Mouse (Mus musculus): ENCODE results near the gene Rnd2.
"Not testable (repeated sequence)": the region's sequence is repeated elsewhere in the genome, so short reads cannot be mapped to it uniquely, and the experiment has no call there.

Gene Rnd2

DNA sequence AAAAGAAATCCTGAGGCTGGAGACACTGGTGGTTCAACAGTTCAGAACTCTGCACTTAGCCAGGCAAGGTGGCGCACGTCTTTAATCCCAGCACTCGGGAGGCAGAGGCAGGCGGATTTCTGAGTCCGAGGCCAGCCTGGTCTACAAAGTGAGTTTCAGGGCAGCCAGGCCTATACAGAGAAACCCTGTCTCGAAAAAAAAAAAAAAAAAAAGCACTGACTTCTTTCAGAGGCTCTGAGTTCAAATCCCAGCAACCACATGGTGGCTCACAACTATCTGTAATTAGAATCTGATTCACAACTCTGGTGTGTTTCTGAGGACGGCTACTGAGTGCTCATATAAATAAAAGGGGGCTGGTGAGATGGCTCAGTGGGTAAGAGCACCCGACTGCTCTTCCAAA, 17.9 kb upstream of the Rnd2 start:
- DNase-seq (ENCODE audit: extremely low read depth, low read depth) = not testable (repeated sequence)

- DNase-seq (ENCODE audit: extremely low read depth, low read depth) = no peak
These were observed 17.0 kb upstream of the Rnd2 start for GRCm38 (mm10) chr11:101447786-101448185.

- peak; percentile 95 for DNase-seq (ENCODE audit: extremely low read depth, low read depth)
These were observed 16.5 kb upstream of the Rnd2 start, which contains the start of gene Ifi35 for GRCm38 (mm10) chr11:101448274-101448746. TSS of gene Ifi35 (plus strand) at chr11:101448407.

DNA sequence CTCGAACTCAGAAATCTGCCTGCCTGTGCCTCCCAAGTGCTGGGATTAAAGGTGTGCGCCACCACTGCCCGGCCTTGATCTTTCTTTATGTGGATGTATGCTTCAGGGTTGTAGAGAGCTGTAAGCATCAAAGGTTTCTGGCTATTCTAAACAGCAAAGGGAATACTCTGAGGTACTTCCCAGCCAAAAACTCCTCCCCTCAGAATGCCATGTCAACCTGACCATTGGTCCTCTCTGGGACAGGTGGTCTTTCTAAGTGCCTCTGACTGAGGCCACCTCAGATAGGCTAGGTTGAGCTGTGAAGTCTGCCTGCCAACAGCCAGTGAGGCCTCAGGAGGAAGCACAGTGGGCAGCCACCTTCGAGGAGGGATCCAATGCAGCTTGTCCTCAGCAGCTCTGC, 15.9 kb upstream of the Rnd2 start:
- no peak for DNase-seq (ENCODE audit: extremely low read depth, low read depth)

- DNase-seq (ENCODE audit: extremely low read depth, low read depth) = not testable (repeated sequence)
These were observed 15.2 kb upstream of the Rnd2 start for GRCm38 (mm10) chr11:101449596-101449995.

- DNase-seq (ENCODE audit: extremely low read depth, low read depth) = no peak
These were observed 14.4 kb upstream of the Rnd2 start for GRCm38 (mm10) chr11:101450394-101450793.

GRCm38 (mm10) chr11:101451536-101451935, 13.3 kb upstream of the Rnd2 start:
- no peak for DNase-seq (ENCODE audit: extremely low read depth, low read depth)

GRCm38 (mm10) chr11:101452093-101452774, 12.6 kb upstream of the Rnd2 start:
- no peak for DNase-seq (ENCODE audit: extremely low read depth, low read depth)

DNA sequence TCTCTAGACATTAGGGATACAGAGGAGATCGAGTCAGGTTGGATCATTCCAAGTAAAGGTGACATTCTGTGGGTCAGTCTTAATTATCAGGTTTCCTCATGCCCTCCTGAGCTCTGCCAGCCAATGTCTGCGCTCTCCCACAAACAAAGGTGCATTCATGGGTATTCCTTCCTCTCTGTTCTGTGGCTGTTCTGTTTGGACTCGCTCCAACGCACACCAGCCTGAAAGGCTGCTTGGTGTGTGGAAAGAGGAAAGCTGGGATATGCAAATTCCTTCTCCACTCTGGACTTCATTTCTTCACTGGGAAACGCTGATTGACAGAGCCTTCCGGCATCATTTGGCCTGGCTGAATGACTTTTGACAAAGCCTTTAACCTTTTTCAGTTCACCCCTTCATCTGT, 10.1 kb upstream of the Rnd2 start:
- DNase-seq (ENCODE audit: extremely low read depth, low read depth) = no peak

GRCm38 (mm10) chr11:101455627-101456026, 9.2 kb upstream of the Rnd2 start:
- no peak for DNase-seq (ENCODE audit: extremely low read depth, low read depth)

- no peak for DNase-seq (ENCODE audit: extremely low read depth, low read depth)
These were observed 7.2 kb upstream of the Rnd2 start for GRCm38 (mm10) chr11:101457631-101458030.

DNA sequence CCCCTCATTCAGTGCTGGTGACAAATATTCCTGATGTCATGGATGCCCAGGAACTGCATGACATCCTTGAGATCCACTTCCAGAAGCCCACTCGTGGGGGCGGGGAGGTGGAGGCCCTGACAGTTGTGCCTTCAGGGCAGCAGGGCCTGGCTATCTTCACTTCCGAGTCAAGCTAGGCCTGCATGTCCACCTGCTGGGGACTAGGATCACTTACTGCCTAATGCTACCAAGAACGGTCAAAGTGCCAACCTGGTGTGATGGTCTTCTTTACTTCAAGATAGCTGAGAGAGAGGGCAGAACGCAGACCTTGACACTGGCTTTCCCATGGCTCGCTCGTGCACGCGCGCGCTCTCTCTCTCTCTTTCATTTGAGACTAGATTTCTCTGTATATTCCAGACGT, 6.6 kb upstream of the Rnd2 start:
- DNase-seq (ENCODE audit: extremely low read depth, low read depth) = no peak

GRCm38 (mm10) chr11:101459716-101460115, 5.1 kb upstream of the Rnd2 start:
- DNase-seq (ENCODE audit: extremely low read depth, low read depth) = no peak

DNA sequence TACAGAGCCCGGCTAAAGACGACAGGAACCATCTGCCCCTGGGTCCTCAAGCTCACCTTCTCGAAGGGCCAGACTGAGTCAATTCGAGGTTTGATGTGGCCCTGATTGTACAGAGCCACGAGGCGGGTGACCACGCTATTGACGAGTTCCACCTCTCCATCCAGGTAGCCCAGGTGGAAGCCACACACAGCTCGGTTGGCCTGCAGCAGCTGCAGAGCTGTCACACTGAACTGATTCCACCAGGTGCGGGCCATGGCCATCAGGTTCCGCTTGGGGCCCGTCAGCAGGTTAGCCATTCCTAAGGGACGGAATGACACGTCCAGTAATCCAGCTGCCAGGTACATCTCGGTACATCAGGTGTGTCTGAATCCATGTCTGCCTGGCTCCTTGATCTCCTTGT, 4.5 kb upstream of the Rnd2 start:
- DNase-seq (ENCODE audit: extremely low read depth, low read depth) = no peak

DNA sequence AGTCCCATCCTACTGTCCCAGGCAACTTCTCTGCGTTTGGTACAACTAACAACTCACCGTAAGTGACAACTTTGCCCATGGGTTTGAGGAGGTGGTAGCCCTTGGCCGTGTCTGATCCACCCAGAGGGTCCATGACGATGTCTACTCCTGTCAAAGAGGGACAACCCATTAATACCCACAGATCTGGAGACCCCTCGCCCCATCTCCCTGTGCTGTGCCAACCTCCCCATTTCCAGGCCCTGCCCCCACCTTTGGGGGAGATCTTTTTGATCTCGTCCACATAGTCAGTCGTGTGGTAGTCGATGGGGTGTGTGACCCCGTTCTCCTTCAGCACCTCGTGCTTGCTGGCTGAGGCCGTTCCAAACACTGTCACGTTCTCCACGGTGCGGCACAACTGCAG, 2.7 kb upstream of the Rnd2 start:
- no peak for DNase-seq (ENCODE audit: extremely low read depth, low read depth)

DNA sequence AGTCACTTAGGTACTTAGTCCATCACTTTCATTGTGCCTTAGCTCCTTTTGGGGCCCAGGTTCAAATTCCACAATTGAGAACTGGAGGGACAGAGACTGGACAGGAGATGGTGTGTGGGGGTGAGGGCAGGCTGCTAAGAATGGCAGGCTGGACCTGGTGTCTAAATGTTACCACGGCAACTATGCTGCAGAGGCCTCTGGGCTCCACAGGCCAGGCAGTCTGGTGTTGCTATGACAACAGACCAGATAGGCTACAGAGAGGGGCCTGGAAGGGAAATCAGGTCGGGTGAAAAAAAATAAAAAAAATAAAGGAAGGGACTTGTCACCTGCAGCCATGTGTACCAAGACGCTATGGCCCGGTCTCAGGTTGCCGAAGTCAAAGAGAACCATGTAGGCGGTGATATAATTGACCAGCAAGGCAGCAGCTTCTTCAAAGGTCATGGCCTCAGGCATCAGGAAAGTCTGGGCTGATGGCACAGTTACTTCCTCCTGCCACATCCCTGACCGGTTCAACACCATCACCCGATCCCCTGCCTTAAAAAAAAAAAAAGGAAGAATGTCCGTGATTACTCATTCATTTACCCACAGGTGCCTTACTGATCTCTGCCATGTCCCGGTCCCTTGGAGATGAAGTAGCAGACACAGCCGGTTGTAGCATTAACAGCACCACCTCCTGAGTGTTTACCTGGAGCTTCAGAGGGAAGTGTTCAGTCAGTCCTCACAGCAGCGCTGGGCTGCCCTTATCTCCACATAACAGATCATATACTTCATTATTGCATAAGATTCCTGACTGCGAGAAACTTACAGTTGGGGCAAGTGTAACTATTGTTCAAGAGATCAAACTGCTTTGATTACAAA, 2.0 kb upstream of the Rnd2 start:
- no peak for DNase-seq (ENCODE audit: extremely low read depth, low read depth)

DNA sequence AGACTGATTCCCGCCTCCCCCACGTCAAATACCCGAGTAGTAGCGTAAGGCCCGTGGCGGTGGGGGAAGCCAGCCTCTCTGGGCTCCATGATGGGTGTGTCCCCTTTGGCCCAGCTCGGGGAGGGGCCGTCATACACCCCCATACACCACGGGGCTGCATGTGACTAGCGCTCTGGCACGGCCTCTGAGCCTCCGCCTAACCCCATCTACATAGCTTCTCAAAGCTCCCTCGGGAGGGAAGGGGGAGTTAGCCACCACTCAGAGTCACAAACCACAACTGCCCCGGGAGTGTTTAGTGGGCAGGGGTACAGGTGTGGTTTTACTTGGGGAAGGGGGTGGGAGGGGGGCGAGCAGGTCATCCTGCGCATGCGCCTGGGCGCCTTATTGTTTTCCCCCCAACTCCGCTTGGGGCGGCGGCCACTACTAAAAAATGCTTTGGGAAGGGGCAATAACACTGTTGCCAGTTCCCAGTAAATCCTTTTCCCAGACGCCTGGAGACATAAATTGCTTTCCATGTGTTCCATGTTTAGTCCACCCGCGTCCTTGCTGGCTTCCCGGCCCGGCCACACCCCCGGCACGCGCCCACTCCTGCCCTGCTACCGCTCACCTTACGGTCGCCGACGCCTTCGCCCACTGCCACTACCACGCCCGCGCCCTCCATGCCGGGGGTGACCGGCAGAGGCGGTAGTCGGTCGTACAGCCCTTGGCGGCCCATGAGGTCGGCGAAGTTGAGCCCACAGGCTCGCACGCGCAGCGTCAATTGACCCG, 486 bp downstream of the Rnd2 start:
- no peak for DNase-seq (ENCODE audit: extremely low read depth, low read depth)

GRCm38 (mm10) chr11:101465869-101466551, 1.2 kb downstream of the Rnd2 start, which contains the start of gene Vat1:
TSS of gene Vat1 (minus strand) at chr11:101466230.
- DNase-seq (ENCODE audit: extremely low read depth, low read depth) = no peak

GRCm38 (mm10) chr11:101466552-101466950, 1.8 kb downstream of the Rnd2 start:
- not testable (repeated sequence) for DNase-seq (ENCODE audit: extremely low read depth, low read depth)

DNA sequence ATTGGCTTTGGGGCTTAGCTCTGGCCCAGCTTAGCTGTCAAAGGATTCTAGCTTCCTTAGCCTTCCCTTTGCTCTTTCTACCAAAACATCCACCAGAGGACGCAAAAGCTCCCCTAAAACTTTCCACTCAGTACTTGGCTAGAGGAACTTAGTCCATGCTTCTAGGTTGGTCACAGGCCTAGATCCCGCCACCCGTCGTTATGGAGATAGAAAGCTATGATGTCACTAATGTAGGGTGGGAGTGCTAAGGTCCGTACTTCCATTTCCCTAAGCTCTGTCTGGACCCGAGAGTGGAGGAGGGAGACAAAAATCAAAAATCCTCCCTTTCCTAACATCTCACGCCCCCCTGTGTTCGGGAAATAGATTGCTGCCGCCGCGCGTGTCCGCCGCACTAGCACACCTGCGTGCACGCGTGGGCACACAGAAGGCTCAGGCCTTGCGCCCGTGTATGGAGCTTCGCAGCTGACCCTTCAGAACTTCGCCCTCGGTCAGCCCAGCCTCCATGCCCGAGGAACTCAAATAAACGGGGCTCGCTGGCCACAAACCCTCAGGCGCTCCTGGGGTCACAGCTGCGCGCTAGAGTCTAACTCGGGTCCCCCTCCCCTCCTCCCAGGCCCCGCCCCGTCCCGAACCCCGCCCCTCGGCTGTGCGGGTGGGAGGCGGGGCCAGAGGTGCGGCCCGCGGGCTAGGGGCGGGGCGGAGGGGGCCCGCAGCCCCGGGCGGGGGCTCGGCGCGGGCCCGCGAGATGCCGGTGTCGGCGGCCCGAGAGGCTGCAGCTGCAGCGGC, 2.9 kb downstream of the Rnd2 start:
- peak; percentile 93 for DNase-seq (ENCODE audit: extremely low read depth, low read depth)

Measured in MEL-GATA-1-ER (cell line).